ENCODE assay signal across 8 mouse cellular contexts in genomic region chr13:96010861-96011511, GRCm38 (mm10).
DNase-seq lines count a peak whose midpoint lies in the region; ATAC-seq and TF ChIP-seq lines count a peak whose summit lies in the region.

No protein-coding gene starts in this region.

- no peaks in the 10 kb centered on the region for H3K36me3 ChIP-seq in forebrain, embryonic 14.5 days (ENCODE audit: control insufficient read depth, insufficient read depth, low read length)
- H3K36me3 ChIP-seq in forebrain, embryonic 10.5 days (replicated peaks): no peaks in the 10 kb centered on the region

- 0 out of 2 replicates have a peak, but pooled peaks have one; percentile 34 for ATAC-seq in forebrain, embryonic 14.5 days
- no peak for ATAC-seq in erythroid progenitor cell, adult 5-6 weeks (replicated peaks; ENCODE audit: low FRiP score, poor library complexity, severe bottlenecking)

- WGBS in forebrain, embryonic 14.5 days: 63% methylated on average over 11 of the region's 11 CpGs
- WGBS in forebrain, embryonic 10.5 days: 72% methylated on average over 11 of the region's 11 CpGs
- 47% methylated on average over 11 of the region's 11 CpGs for WGBS in cerebellum, adult 2 months

- H3K9me3 ChIP-seq in forebrain, embryonic 14.5 days (replicated peaks; ENCODE audit: control insufficient read depth, low read length): no peaks in the 10 kb centered on the region
- no peaks in the 10 kb centered on the region for H3K9me3 ChIP-seq in forebrain, embryonic 10.5 days

- H3K9ac ChIP-seq in forebrain, embryonic 14.5 days (ENCODE audit: low read length): no peak overlapping the region

- H3K27ac ChIP-seq in forebrain, embryonic 14.5 days (ENCODE audit: low read depth, low read length): no peak overlapping the region
- H3K27ac ChIP-seq in forebrain, embryonic 10.5 days: no peak overlapping the region
- peak overlapping the region; percentile 7; the same call in 1 of the 2 replicates for H3K27ac ChIP-seq in cortical plate, adult 2 months (ENCODE audit: insufficient read depth, low read length)
- no peak overlapping the region for H3K27ac ChIP-seq in cerebellum, adult 2 months (ENCODE audit: insufficient read depth, low read length)

- no peak for TF ChIP-seq CTCF in cortical plate, adult 2 months (IDR thresholded peaks at IDR 0.05; ENCODE audit: extremely low read depth, insufficient read depth, low read length)
- TF ChIP-seq CTCF in cerebellum, adult 2 months (IDR thresholded peaks at IDR 0.05; ENCODE audit: borderline replicate concordance, insufficient read depth, low read depth, low read length): no peak

- H3K4me2 ChIP-seq in forebrain, embryonic 14.5 days (ENCODE audit: low read length): no peak overlapping the region

- no peak for DNase-seq in forebrain, embryonic 14.5 days (ENCODE audit: low spot score)
- DNase-seq in forebrain, embryonic 10.5 days (ENCODE audit: extremely low spot score, low spot score): no peak
- peak; percentile 69 for DNase-seq in 3T3-L1 (ENCODE audit: low read depth, low spot score)
- peak; percentile 49 to 76 for DNase-seq in left cerebral cortex, adult 9 months (ENCODE audit: low spot score in 2 of 2)
- peak; percentile 61 for DNase-seq in telencephalon, adult 2 months (ENCODE audit: low read depth, low spot score)
- no peak for DNase-seq in cerebellum, adult 2 months

- no peaks in the 10 kb centered on the region for H3K4me1 ChIP-seq in forebrain, embryonic 14.5 days (ENCODE audit: control insufficient read depth, insufficient read depth, low read length)
- H3K4me1 ChIP-seq in forebrain, embryonic 10.5 days: 0 out of 2 replicates have a peak, but pooled peaks cover 3% of the 10 kb centered on the region
- H3K4me1 ChIP-seq in cortical plate, adult 2 months (ENCODE audit: control insufficient read depth, insufficient read depth, low read length): no peaks in the 10 kb centered on the region
- H3K4me1 ChIP-seq in cerebellum, adult 2 months (ENCODE audit: control insufficient read depth, insufficient read depth, low read length): no peaks in the 10 kb centered on the region

- TF ChIP-seq POLR2A in cortical plate, adult 2 months (IDR thresholded peaks at IDR 0.05; ENCODE audit: extremely low read depth, insufficient read depth, low read length): no peak
- TF ChIP-seq POLR2A in cerebellum, adult 2 months (IDR thresholded peaks at IDR 0.05; ENCODE audit: borderline replicate concordance, insufficient read depth, low read length): no peak

- H3K27me3 ChIP-seq in forebrain, embryonic 14.5 days (replicated peaks; ENCODE audit: control insufficient read depth, insufficient read depth, low read length): no peaks in the 10 kb centered on the region
- H3K27me3 ChIP-seq in forebrain, embryonic 10.5 days (ENCODE audit: poor library complexity, severe bottlenecking): no peaks in the 10 kb centered on the region
- no peaks in the 10 kb centered on the region for H3K27me3 ChIP-seq in cerebellum, adult 2 months (ENCODE audit: control insufficient read depth, insufficient read depth, low read length)

- no peak overlapping the region for H3K4me3 ChIP-seq in forebrain, embryonic 14.5 days (ENCODE audit: low read depth, low read length)
- no peak overlapping the region for H3K4me3 ChIP-seq in forebrain, embryonic 10.5 days
- no peak overlapping the region for H3K4me3 ChIP-seq in cortical plate, adult 2 months (ENCODE audit: insufficient read depth, low read length)
- H3K4me3 ChIP-seq in cerebellum, adult 2 months (replicated peaks; ENCODE audit: insufficient read depth, low read depth, low read length): no peak overlapping the region

Comparison
In these comparisons a context has a peak if more than half of its experiments do, and no peak if none do; other contexts are left out.
1. DNase-seq: peak in 3T3-L1 (single experiment), left cerebral cortex, adult 9 months (2 of 2) and telencephalon, adult 2 months (single experiment); none in forebrain, embryonic 14.5 days (single experiment), forebrain, embryonic 10.5 days (single experiment) and cerebellum, adult 2 months (0 of 2).